Mouse (Mus musculus) CH12.LX (cell line): ENCODE results near the gene Msh2. TPM values are rescaled to one million over a fixed set of nuclear protein-coding genes. Genes with fewer than 3 reads are reported as not detected.

Experiments
- DNase-seq: peaks from one replicate; pipeline ENCODE4 v3.0.0-alpha.2; 2013; ENCODE audit errors: extremely low read depth
- H3K27ac ChIP-seq: 2 replicates; pipeline ENCODE4 v1.5.1; 2012; ENCODE audit warnings: low read depth, mild to moderate bottlenecking, control low read depth, moderate library complexity; ENCODE audit not compliant: insufficient read depth
- H3K27me3 ChIP-seq: replicated peaks from 2 replicates; pipeline ENCODE3; 2012; ENCODE audit warnings: inconsistent platforms
- H3K36me3 ChIP-seq, 2 experiments: replicated peaks in 1 of 2; 2 replicates each; pipeline versions ENCODE3 to v1.6.1; 2012; ENCODE audit warnings: inconsistent platforms in 1 of 2, low read length in 1 of 2, mild to moderate bottlenecking in 1 of 2, mixed read lengths in 1 of 2, moderate library complexity in 1 of 2; ENCODE audit not compliant: control insufficient read depth in 1 of 2, insufficient read depth in 1 of 2
- H3K4me1 ChIP-seq, 2 experiments: 2 replicates each; pipeline ENCODE4 v1.6.1; 2012; ENCODE audit warnings: inconsistent platforms in 1 of 2, moderate library complexity in 1 of 2; ENCODE audit not compliant: insufficient read depth in 2 of 2, control insufficient read depth in 1 of 2
- H3K4me2 ChIP-seq: 2 replicates; pipeline ENCODE4 v1.6.1; 2012; ENCODE audit warnings: low read depth, mild to moderate bottlenecking, control low read depth; ENCODE audit not compliant: poor library complexity, insufficient read depth, severe bottlenecking
- H3K4me3 ChIP-seq, 3 experiments: fragments of 150-350 bp in 1 of 3; sonication (generic) in 1 of 3; replicated peaks in 1 of 3; 2 replicates each; pipeline versions ENCODE3 to v1.5.1; 2011 to 2012; ENCODE audit warnings: low read depth in 2 of 3, low read length in 2 of 3, mild to moderate bottlenecking in 2 of 3, moderate library complexity in 2 of 3, control low read depth in 1 of 3, improper control_type of control experiment in 1 of 3, inconsistent platforms in 1 of 3, mixed read lengths in 1 of 3; ENCODE audit not compliant: poor library complexity in 1 of 3
- H3K79me2 ChIP-seq: replicated peaks from 2 replicates; pipeline ENCODE4 v1.6.1; 2012; ENCODE audit warnings: mild to moderate bottlenecking, moderate library complexity; ENCODE audit not compliant: control insufficient read depth, poor library complexity, insufficient read depth, severe bottlenecking; ENCODE audit errors: extremely low read depth
- H3K9ac ChIP-seq: 2 replicates; pipeline ENCODE4 v1.6.1; 2012; ENCODE audit warnings: low read depth, mild to moderate bottlenecking, control low read depth, moderate library complexity; ENCODE audit not compliant: insufficient read depth
- H3K9me3 ChIP-seq: replicated peaks from 2 replicates; pipeline ENCODE3; 2012; ENCODE audit warnings: low read length, inconsistent platforms, mixed read lengths
- BHLHE40 ChIP-seq: IDR thresholded peaks from 2 replicates; pipeline ENCODE4 v1.6.1; 2011; ENCODE audit warnings: mild to moderate bottlenecking, low read depth, low read length, improper control_type of control experiment
- CTCF ChIP-seq, 2 experiments: IDR thresholded peaks in 1 of 2; conservative IDR thresholded peaks in 1 of 2; 2 replicates each; pipeline ENCODE4 v1.5.1; 2011 to 2012; ENCODE audit warnings: low read depth in 2 of 2, low read length in 2 of 2, improper control_type of control experiment in 1 of 2, inconsistent platforms in 1 of 2, mild to moderate bottlenecking in 1 of 2, moderate library complexity in 1 of 2
- E2F4 ChIP-seq: IDR thresholded peaks from 2 replicates; pipeline ENCODE4 v1.6.1; 2011; ENCODE audit warnings: low read depth, low read length, improper control_type of control experiment; ENCODE audit not compliant: insufficient replicate concordance
- ELF1 ChIP-seq: IDR thresholded peaks from 2 replicates; pipeline ENCODE4 v1.6.1; 2014; ENCODE audit warnings: low read depth, mild to moderate bottlenecking, inconsistent platforms, low read length, improper control_type of control experiment
- EP300 ChIP-seq: IDR thresholded peaks from 2 replicates; pipeline ENCODE4 v1.6.1; 2011; ENCODE audit warnings: low read length, improper control_type of control experiment
- ETS1 ChIP-seq: conservative IDR thresholded peaks from 2 replicates; pipeline ENCODE4 v1.6.1; 2012; ENCODE audit warnings: low read depth, mild to moderate bottlenecking, inconsistent platforms, low read length, improper control_type of control experiment, moderate library complexity
- GABPA ChIP-seq: IDR thresholded peaks from 2 replicates; pipeline ENCODE4 v1.6.1; 2012; ENCODE audit warnings: low read depth, low read length, improper control_type of control experiment, inconsistent platforms; ENCODE audit not compliant: insufficient replicate concordance
- HCFC1 ChIP-seq: IDR thresholded peaks from 2 replicates; pipeline ENCODE4 v1.6.1; 2012; ENCODE audit warnings: low read depth, mild to moderate bottlenecking, inconsistent platforms, low read length, improper control_type of control experiment
- IRF4 ChIP-seq: IDR thresholded peaks from 2 replicates; pipeline ENCODE4 v1.6.1; 2014; ENCODE audit warnings: low read depth, mild to moderate bottlenecking, inconsistent platforms, low read length, improper control_type of control experiment
- JUND ChIP-seq: conservative IDR thresholded peaks from 2 replicates; pipeline ENCODE4 v1.6.1; 2011; ENCODE audit warnings: low read depth, low read length, improper control_type of control experiment
- KAT2A ChIP-seq: IDR thresholded peaks from 2 replicates; pipeline ENCODE4 v1.6.1; 2012; ENCODE audit warnings: low read length, improper control_type of control experiment, inconsistent platforms; ENCODE audit not compliant: insufficient replicate concordance
- MAFK ChIP-seq: IDR thresholded peaks from 2 replicates; pipeline ENCODE4 v1.6.1; 2011; ENCODE audit warnings: low read length, improper control_type of control experiment; ENCODE audit not compliant: insufficient replicate concordance
- MYC ChIP-seq: IDR thresholded peaks from 2 replicates; pipeline ENCODE4 v1.6.1; 2011; ENCODE audit warnings: low read depth, mild to moderate bottlenecking, improper control_type of control experiment, low read length
- POLR2A ChIP-seq: IDR thresholded peaks from 2 replicates; pipeline ENCODE4 v1.6.1; 2011; ENCODE audit warnings: low read depth, mild to moderate bottlenecking, improper control_type of control experiment, low read length
- POLR2AphosphoS2 ChIP-seq: IDR thresholded peaks from 2 replicates; pipeline ENCODE4 v1.6.1; 2011; ENCODE audit warnings: low read depth, low read length, improper control_type of control experiment
- RAD21 ChIP-seq: IDR thresholded peaks from 2 replicates; pipeline ENCODE4 v1.6.1; 2011; ENCODE audit warnings: low read depth, mild to moderate bottlenecking, low read length, improper control_type of control experiment, moderate library complexity
- RCOR1 ChIP-seq: conservative IDR thresholded peaks from 2 replicates; pipeline ENCODE4 v1.6.1; 2012; ENCODE audit warnings: low read depth, mild to moderate bottlenecking, inconsistent platforms, low read length, improper control_type of control experiment
- TCF12 ChIP-seq: IDR thresholded peaks from 2 replicates; pipeline ENCODE4 v1.6.1; 2014; ENCODE audit warnings: low read depth, mild to moderate bottlenecking, inconsistent platforms, low read length, improper control_type of control experiment
- UBTF ChIP-seq: IDR thresholded peaks from 2 replicates; pipeline ENCODE4 v1.6.1; 2012; ENCODE audit warnings: low read depth, mild to moderate bottlenecking, inconsistent platforms, low read length, improper control_type of control experiment, moderate library complexity
- USF1 ChIP-seq: IDR thresholded peaks from 2 replicates; pipeline ENCODE4 v1.6.1; 2014; ENCODE audit warnings: low read depth, mild to moderate bottlenecking, inconsistent platforms, low read length, improper control_type of control experiment
- ZC3H11A ChIP-seq: IDR thresholded peaks from 2 replicates; pipeline ENCODE4 v1.6.1; 2012; ENCODE audit warnings: low read depth, mild to moderate bottlenecking, inconsistent platforms, low read length, improper control_type of control experiment
- ZKSCAN1 ChIP-seq: IDR thresholded peaks from 2 replicates; pipeline ENCODE4 v1.6.1; 2012; ENCODE audit warnings: low read depth, inconsistent platforms, low read length, improper control_type of control experiment, borderline replicate concordance
- ZMIZ1 ChIP-seq: IDR thresholded peaks from 2 replicates; pipeline ENCODE4 v1.6.1; 2012; ENCODE audit warnings: low read depth, mild to moderate bottlenecking, inconsistent platforms, low read length, improper control_type of control experiment
- dilution Hi-C: fragments of 300-500 bp; cut with MboI; formaldehyde crosslinking; loops from 2 replicates; pipeline ENCODE4 v1.14.3; 2020; ENCODE audit warnings: low sequenced_read_pairs; ENCODE audit not compliant: extremely low pct_unique_long_range_greater_than_20kb, extremely low pct_ligation_motif_present
- in situ Hi-C: fragments of 300-500 bp; cut with MboI; formaldehyde crosslinking; loops from 3 replicates; pipeline ENCODE4 v1.14.3; 2019; ENCODE audit warnings: low sequenced_read_pairs, low pct_ligation_motif_present, low pct_unique_long_range_greater_than_20kb, mixed read lengths
- polyA plus RNA-seq: library from polyadenylated mRNA; unstranded; fragments of >175 nt; gene quantifications from 2 replicates; pipeline ENCODE4 v1.2.1, GENCODE M21; 2012; ENCODE audit warnings: low read depth; ENCODE audit not compliant: insufficient read length
- total RNA-seq, 2 experiments: library from RNA; depleted of rRNA; stranded (reverse); fragments of 300-350 nt in 1 of 2; fragments of >200 nt in 1 of 2; gene quantifications; 2 replicates each; pipeline ENCODE4 v1.2.3; 2012 to 2014

Gene Msh2
- total and polyA plus RNA-seq, 3 experiments, result 34.8 to 48.2 (median 47.5) TPM

DNA sequence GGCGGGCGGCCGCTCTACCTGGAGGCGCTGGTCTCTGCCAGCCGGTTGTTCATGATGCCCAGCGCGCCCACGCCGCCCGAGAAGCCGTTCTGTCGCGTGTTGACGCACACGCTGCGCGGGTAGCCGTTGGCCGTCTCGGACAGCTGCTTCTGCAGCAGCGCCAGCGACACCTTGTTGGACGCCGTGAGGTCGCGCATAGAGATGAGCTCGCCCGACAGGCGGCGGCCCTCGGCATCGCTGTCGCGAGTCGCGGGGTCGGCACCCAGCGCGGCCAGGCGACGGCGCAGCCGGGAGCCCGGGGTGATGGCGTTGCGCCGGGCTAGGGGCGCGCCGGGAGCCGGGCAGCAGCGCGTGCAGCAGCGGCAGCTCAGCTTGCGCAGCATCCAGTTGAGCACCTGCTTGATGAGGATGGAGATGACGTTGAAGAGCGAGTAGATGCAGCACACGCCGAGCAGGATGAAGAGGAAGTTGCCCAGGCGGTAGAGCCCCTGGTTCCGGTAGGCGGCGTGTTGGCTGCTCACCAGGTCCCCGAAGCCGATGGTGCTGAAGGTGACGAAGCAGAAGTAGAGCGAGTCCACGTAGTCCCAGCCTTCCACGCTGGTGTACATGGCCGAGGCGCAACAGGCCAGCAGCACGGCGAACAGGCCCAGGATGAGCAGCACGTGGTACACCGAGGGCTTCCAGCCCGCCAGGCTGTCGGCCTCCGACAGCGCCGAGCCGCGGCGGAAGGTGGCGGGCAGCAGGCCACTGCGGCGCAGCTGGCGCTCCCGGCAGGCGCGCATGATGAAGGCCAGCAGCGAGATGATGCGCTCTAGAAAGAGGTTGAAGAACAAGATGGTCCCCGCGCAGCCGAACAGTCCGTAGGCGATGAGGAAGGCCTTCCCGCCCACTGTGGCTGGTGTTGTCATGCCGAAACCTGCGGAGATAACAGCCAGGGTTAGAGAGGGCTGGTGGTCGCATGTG, 74.1 kb downstream of the Msh2 start:
- peaks cover 0 to 13% of the 10 kb centered on the region in 2 experiments; a peak in 2 of 4 replicates for H3K4me1 ChIP-seq
- no peak overlapping the region for H3K4me3 ChIP-seq
- no peak overlapping the region for H3K9ac ChIP-seq
- in situ Hi-C loops (no loop called here), dilution Hi-C loops (no loop called here)
- no peak for DNase-seq
- no peaks in the 10 kb centered on the region for H3K36me3 ChIP-seq
- H3K27ac ChIP-seq, result no peak overlapping the region
- peaks cover 18% of the 10 kb centered on the region for H3K9me3 ChIP-seq
- TF ChIP-seq BHLHE40 (no peak), HCFC1 (no peak), TCF12 (no peak), UBTF (no peak), ZKSCAN1 (no peak), RAD21 (no peak), MYC (no peak), E2F4 (no peak), ZMIZ1 (no peak), GABPA (no peak), RCOR1 (no peak)
- H3K79me2 ChIP-seq, result no peaks in the 10 kb centered on the region
- H3K27me3 ChIP-seq, result no peaks in the 10 kb centered on the region
- no peak overlapping the region for H3K4me2 ChIP-seq

DNA sequence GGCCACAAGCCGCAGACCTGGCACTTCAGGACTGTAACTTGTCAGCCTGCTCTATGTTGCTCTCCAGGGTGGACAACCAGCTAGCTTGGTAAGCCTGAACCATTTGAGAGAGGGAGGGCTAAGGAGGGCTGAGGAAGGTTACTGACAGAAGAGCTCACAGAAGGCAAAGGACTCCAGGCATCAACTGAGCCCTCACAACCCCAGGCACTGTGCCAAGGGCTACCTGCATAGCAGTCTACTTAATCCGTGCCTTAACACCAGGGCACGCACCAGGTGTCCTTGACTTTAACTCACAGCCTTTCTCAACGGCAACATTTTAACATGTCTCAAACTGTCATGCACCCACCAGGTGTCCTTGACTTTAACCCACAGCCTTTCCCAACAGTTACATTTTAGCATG, 88.2 kb downstream of the Msh2 start:
- DNase-seq, result no peak
- no peaks in the 10 kb centered on the region for H3K36me3 ChIP-seq
- H3K4me3 ChIP-seq, result no peak overlapping the region
- in situ Hi-C loops, result no loop called here
- no peaks in the 10 kb centered on the region for H3K4me1 ChIP-seq
- H3K9me3 ChIP-seq, result no peaks in the 10 kb centered on the region
- no peak for TF ChIP-seq RCOR1
- no peak for TF ChIP-seq EP300
- TF ChIP-seq BHLHE40, result no peak
- TF ChIP-seq ELF1, result no peak
- TF ChIP-seq ETS1, result no peak
- TF ChIP-seq RAD21, result no peak
- no peak for TF ChIP-seq IRF4
- no peak for TF ChIP-seq JUND
- TF ChIP-seq ZC3H11A, result no peak
- TF ChIP-seq TCF12, result no peak
- no peak for TF ChIP-seq POLR2A
- TF ChIP-seq MAFK, result no peak
- TF ChIP-seq USF1, result no peak
- no peak for TF ChIP-seq CTCF (conservative IDR thresholded peaks at IDR 0.05 in 1 of 2, IDR thresholded peaks at IDR 0.05 in 1 of 2; ENCODE audit: low read depth in 2 of 2, low read length in 2 of 2)
- TF ChIP-seq MYC, result no peak
- TF ChIP-seq ZMIZ1, result no peak
- no peak for TF ChIP-seq POLR2AphosphoS2
- no peak for TF ChIP-seq KAT2A
- H3K79me2 ChIP-seq, result no peaks in the 10 kb centered on the region
- no peak overlapping the region for H3K27ac ChIP-seq
- H3K4me2 ChIP-seq, result no peak overlapping the region
- dilution Hi-C loops, result no loop called here
- H3K27me3 ChIP-seq, result no peaks in the 10 kb centered on the region
- no peak overlapping the region for H3K9ac ChIP-seq
